Mouse (Mus musculus): ENCODE data around the gene Ms4a6d.
A peak's percentile ranks its signal among the peaks of the same experiment; 100 is the strongest.
"Not testable (repeated sequence)": the region's sequence is repeated elsewhere in the genome, so short reads cannot be mapped to it uniquely, and the experiment has no call there.

The Ms4a6d gene

DNA sequence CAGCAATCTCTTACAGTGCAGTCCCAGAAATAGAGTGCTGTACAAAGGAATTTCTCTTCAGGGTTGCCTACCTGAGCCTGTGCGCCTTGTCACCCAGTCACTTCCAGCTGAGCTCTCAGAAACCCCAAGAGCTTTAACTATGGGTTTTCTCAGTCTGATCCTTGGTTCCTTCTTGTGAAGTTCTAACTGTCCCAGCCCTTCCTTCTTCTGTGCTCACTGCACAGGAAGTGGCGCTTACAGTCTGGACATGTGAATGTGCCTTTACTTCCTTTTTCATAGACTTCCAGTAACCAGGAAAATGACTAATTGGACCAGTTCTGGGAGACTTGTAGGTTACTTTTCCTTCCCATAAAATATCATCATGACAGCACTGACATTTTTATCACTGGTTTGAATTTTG, at the start of gene Ms4a6d:
Gene Ms4a6d (minus strand): TSS at position 247 of the 400 bp plus-strand sequence.
- no peak for DNase-seq (ENCODE audit: low spot score in 2 of 2)

DNA sequence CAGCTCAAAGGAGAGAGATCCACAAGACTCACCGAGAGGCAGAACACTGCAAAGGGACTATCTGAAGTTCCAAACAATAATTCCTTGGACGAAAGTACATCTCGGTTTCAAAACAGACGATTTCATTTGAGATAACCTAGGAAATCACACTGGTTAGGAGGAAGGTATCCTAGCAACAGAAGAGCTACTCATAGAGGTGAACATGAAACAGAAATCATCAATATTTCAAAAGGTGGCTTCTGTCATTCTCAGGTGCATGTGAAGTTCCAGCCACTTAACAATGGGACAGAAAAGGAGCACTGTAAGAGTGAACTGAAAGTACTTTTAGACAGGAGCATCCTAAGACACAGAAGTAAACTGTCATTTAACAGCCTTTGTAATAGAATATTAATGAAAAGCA, 44.9 kb upstream of the Ms4a6d start:
- no peak for DNase-seq (ENCODE audit: low spot score in 2 of 2)

DNA sequence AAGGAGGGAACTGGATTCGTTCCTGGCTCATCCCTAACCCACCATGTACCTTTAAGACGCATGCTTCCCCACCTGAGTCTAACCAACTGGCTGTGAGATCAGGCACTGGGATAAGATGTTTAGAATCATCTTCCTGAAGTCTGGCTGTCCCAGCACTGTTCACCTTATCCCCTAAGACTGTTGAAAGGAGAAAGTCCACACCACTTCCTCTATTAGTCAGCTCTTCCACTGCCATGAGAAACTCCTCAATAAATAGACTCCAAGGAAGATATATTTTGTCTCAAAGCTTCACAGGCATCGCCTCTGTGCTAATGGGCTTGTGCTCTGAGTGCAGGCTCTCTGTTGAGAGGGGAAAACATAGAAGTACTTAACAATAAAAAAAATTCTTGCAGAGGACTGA, 41.5 kb upstream of the Ms4a6d start:
- no peak for DNase-seq (ENCODE audit: low spot score in 2 of 2)

DNA sequence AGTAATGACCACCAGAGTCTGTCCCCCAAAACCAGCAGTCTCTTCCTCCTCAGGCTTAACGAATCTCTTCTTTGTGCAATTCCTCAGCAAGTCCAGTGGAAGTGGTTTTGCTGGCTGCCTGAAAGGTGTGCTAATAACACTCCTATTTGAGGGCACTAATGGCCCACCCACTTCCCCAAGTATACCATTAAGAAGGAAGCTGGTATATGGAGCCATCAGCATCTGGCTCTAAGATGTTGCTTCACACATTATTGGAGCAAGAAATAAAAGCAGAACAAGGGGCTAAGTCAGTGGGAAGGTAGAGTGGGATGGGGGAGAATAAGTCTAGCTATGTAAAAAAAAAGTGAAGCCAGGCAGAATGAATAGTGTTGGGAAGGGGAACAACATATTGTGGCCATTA, 36.1 kb upstream of the Ms4a6d start, which contains the start of gene Ms4a3:
Gene Ms4a3 (minus strand): TSS at position 120 of the 400 bp plus-strand sequence.
- no peak for DNase-seq (ENCODE audit: low spot score in 2 of 2)

DNA sequence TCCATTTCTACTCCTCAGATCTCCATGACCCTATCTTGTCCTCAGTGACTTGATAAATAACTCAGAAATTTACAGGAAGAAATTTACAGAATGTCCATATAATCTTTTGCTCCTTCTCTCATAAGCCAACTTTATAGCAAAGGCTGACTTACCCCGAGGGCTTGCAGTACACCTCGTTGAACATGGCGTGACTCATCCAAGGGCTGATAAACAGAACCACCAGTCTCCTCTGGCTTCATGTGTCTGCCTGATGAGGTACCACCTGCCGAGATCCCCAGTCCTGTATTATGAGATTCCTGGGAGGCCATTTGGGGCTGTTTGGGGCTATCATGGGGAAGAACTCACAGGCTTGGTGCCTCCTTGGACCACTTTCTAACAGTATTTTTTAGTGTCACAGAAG, 34.4 kb upstream of the Ms4a6d start:
- DNase-seq (ENCODE audit: low spot score in 2 of 2) = no peak

DNA sequence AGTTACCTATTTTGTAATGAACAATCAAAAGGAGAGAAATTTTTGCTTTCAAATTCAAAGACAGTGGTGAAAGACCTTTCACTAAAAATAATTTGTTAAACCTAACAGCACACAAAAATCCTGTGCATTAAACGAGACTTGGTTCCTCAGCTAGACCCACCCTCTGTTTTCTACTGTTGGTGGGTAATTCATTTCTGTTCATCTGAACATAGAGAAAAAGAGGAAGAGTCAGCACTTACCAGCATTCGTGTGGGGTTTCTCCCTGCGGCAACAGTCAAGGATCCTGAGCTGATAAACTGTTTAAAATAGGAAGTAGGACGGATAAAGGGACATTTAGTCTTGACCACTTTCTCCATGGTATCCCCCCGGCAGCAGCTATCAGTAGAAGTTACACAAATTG, 30.9 kb upstream of the Ms4a6d start:
- no peak for DNase-seq (ENCODE audit: low spot score in 2 of 2)

DNA sequence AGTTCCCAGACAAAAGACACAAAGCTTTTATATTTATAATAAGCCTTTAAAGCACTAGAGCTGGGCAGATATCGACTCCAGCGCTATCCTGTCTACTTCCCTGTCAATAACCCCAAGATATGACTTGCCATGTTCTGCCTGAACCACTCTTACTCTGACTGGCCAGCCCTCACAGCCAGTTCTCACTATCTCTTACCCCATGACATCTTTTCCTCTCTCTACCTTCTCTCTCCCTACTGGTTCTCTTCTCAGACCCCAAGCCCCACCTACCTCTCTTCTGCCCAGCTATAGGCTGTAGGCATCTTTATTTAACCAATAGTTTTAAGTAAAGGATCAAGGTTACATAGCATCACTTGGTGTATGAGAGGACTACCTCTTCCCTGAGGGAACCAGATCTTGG, 29.7 kb upstream of the Ms4a6d start:
- no peak for DNase-seq (ENCODE audit: low spot score in 2 of 2)

DNA sequence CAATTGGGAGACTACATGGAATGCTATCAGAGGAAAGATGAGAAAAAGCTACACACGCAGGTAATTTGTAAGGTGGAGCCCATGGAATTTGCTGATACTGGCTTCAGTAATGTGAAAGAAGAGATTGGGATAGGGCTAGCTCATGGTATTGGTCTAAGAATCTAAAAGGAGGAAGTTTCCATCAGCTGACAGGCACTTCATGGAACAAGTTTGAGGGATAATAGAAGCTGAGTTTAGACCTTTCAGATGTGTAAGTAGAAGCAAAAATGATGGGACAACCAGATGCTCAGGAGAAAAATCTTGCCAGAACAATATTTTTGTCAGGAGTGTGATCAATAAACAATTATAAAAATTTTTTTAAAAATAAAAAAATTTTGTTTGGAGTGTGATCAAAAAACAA, 29.1 kb upstream of the Ms4a6d start:
- no peak for DNase-seq (ENCODE audit: low spot score in 2 of 2)

DNA sequence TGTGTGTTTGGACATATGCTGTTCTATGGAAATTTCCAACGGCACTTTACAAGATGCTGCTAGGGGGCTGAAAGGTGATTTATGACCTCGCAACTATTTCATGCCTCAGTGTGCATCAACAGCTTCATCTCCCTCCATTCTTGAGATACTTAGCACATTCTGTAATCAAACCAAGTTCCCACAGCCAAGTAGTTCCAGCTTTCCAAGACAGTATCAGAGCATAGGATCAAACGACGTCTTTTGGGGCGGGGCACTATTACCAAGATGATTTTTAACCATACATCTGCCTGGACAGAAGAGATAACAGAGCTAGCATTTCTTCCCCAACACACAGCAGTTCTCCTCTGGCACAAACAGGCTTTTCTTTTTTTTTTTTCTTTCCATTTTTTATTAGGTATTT, 20.6 kb upstream of the Ms4a6d start:
- DNase-seq (ENCODE audit: low spot score in 2 of 2) = no peak

DNA sequence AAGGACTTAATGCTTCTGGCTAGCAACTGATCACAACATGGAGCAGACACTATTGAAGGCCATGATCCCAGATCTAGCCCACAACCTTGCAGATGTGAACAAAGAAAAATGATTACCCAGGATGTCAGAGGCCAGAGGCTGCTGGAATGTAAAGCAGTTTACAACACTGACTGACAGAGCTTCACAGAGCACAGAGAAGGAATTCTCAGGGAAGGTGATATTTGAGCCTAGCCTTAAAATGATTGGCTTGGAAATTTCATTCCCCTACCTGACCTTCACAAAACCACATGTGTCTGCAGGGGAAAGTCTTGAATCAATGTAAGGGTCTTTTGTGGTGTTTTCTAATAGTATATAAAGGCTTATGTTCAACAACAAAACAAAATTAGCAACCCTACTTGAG, 20.2 kb upstream of the Ms4a6d start:
- DNase-seq (ENCODE audit: low spot score in 2 of 2) = no peak

DNA sequence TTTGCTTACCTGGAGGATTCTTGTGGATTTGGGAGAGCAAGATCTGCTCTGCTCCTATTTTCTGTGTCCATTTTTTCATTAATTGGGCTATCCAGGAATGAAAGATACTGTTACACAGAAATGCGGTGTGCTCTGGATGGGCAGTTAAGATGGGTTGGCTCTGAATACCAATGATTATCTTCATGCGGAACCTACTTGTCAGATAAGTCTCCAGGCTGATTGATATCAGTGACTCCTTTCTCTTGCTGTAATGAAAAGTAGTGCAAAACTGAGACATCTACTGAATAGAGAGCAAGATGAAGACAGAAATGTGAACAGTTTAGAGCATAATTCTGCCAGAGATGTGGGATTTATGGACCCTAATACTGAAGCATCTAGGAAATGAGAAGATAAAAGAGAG, 18.9 kb upstream of the Ms4a6d start, which contains the start of gene Ms4a2:
Gene Ms4a2 (minus strand): TSS at position 169 of the 400 bp plus-strand sequence.
- DNase-seq (ENCODE audit: low spot score in 2 of 2) = no peak

DNA sequence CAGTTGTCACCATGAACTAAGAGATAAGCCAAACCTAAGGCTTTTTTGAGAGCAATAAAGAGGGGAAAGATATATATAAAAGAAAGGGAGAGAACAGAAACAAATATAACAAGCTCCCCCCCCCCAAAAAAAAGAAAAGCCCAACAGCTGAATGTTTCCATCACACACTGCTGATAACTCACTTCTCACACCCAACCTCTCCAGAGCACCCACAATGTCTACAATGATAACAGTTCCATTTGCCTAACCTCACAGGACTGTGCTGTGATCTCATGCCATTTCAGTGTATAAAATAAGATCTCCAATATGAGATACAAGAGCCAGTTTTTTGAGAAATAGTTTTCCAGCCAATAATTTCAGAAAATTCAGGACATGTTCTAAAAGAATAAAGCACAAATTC, 13.3 kb upstream of the Ms4a6d start:
- DNase-seq (ENCODE audit: low spot score in 2 of 2) = no peak

DNA sequence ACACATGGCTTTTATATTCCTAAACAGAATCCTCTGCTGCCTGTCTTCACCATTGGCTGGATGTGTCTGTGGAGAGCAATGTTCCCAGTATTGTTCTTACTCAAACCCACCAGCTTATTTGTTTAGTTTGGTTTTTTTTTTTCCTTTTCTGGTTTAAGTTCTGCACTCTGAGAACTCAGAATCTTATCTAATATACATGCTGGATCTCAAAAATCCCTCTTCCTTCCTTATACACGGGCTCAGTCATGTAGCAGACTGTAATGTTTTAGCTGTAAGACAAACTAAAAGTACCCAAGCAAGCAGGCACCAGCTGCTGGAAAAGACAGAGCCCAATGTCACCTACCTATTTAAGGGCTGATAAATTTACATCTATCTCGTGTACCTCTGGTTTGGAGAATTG, 10.2 kb upstream of the Ms4a6d start:
- DNase-seq (ENCODE audit: low spot score in 2 of 2) = no peak

DNA sequence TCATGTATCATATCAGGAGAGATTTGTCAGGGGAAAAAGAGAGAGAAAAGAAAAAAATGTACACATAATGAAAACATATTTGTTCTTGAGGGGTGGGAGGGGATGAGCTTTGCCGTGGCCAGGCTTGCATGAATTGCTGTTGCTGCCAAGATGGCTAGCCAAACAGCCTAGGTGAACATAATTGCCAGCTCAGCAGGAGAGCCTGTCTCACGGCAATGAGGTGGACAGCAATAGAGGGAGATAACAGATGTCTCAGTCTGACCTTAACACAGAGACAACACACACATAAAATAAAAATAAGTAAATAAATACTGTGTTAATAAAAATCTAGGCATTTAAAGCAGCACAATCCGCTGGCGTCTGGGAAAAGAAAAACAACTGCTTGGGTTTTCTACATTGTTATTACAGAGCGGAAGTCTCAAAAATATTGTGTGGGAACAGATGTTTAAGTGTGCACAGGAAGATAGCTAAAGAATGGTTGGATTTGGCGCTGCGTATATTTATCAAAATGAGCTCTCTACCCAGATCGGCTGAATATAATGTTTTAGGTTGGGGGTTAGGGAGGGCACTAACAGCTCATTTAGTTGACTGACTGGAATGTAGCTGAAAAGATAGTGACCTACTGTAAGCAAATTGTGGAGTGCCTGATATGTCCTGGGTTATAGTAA, 9.3 kb upstream of the Ms4a6d start:
- DNase-seq (ENCODE audit: low spot score in 2 of 2) = no peak

DNA sequence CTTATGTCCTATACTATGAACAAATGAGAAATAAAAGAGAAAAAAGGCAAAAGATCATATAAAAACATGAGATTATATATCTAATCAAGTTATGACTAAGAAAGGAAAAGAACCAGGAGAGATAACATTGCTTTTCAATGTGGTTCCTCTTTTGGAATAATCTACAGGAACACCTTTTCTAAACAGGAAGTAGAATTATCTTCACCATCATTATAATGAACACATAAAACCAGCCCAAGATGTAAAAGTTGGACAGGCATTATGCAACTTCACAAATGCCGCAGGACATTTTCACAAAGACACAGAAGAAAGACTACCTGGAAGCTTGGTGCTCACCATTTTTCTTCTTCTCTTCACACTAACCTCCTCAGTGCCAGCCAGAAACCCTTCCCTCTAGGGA, 8.4 kb upstream of the Ms4a6d start:
- DNase-seq (ENCODE audit: low spot score in 2 of 2) = no peak

DNA sequence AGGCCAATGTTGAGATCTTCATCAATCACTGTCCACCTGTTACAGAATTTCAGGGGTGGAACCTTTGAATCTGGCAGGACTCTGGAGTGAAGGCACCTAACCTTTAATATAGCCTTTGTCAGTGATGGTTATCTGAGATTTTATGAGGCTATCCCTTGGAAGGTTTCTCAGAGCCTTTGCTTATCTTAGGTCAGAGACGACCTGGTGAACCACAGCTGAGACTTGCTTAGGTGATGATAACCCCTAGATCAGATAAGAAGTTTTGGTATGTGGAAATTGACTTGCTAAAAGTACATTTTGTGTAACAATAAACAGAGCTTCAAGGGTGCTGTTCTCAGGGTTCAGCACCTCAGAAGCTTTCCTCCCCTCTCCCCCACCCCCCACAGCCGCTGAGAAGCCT, 7.6 kb upstream of the Ms4a6d start:
- no peak for DNase-seq (ENCODE audit: low spot score in 2 of 2)

DNA sequence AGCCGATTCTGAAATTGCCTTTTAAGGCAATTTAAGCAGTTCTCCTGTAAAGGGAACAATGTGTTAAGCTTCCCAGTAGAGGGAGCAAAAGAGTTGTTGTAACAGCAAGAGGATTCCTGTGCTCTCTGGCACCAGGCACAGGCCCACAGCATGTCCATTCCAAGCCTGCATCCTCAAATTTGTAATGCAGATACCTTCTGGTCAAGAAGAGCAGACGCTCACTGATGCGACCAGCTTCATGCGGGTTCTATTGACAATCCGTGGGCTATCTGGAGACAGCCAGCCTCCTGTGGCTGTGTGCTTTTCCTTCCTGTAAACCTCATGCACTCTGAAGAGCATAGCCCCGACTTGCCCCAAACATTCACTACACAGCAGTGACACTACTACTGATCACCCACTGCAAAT, 6.9 kb upstream of the Ms4a6d start:
- DNase-seq (ENCODE audit: low spot score in 2 of 2) = peak in 1 of 2 experiments; percentile 42

DNA sequence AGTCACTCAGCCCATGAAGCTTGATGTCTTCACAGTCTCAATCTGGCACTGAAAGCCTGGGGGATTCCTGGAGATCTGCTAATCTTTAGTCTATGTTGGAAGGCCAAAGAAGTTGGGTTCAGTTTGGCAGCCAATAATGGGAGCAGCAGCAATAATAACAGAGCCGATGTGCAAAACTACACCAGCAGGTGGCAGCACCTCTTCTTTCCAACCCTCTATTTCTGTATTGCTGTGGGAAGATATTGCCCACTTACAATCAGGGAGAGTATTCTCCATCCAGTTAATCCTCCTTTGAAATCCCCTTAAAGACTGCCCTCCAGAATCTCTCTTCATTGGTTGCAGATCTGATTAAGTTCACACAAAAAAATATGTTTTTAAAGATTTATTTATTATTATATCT, 3.5 kb upstream of the Ms4a6d start:
- peak in 1 of 2 experiments; percentile 49 for DNase-seq (ENCODE audit: low spot score in 2 of 2)

DNA sequence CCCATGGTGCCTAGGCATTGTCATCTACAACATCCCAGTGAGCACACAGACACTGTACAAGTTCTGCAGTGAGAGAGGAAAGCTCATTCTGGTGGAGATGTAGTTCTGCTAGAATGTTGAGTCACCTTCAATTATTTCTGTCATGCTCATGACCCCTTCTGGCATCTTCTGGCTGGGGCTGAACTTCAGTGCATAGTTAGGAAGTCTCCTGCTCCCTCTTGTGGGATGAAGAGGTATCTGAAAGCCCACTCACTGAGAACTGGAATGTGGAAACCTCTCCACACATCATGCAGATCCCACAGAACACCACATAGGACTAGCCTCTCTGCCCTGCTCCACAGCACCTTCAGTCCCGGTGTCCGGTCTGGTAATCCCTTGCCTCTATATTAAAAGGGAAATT, 2.6 kb downstream of the Ms4a6d start:
- DNase-seq (ENCODE audit: low spot score in 2 of 2) = peak; percentile 47 to 66

DNA sequence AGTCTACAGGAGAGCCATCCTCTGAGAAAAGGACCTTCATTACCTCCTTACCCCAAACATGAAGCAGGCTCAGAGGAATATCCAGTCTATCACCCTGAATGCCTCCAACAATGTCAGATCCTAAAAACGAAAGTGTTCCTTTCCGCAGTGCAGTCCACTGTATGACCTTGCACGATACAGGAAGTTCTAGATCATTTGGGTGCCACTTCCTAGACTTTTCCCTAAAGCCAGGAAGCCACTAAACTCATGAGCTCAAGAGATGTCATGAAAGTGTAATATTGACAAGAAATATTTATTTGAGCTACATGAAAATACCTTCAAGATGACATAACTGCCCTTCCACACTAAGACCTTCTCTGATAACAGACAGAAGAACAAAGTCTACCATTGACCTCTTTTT, 3.3 kb downstream of the Ms4a6d start:
- DNase-seq (ENCODE audit: low spot score in 2 of 2) = no peak

DNA sequence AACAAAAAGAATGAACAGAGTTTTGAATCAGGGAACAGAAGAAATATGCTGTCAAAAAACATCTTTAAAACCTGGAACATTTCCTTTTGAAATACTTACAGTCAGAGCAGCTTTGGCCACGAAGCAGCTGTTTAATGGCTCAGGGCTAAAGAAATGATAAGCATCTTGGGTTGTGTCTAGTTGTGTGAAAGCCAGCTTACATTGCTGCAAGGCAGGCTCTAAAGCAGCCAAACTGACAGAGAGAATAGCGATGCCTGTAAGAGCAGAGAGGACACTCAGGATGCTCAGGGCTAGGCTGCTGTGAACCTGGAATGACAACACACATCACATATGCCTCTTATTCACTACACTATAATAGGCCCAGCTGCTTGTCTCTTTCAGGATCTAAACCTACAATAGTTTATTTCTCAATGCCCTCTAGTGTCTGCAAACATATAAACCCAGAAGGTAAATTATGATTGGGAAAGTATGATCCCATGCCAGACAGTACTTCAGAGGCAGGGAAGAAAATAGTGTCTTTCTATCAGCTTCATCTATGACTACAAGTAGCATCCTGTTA, 14.7 kb downstream of the Ms4a6d start:
- no peak for DNase-seq (ENCODE audit: low spot score in 2 of 2)

DNA sequence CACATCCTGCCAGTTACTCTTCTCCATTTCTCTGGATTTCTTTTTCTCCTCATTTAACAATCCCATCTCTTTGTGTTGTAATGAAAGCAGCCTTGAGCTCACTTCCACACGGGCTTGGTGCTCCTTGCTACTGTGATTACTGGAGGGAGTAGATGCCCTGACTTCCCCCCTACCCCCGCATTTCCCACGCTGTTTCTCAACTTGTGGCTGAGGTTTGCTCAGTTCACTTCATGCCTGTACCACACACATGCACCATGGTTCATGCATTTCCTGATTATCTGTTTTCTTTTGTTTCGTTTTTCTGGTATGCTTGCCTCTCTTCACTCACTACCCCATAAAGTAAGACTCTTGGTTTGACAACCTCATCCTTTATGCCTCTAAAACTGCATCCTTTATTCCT, 15.4 kb downstream of the Ms4a6d start:
- DNase-seq (ENCODE audit: low spot score in 2 of 2) = peak; percentile 25 to 35

DNA sequence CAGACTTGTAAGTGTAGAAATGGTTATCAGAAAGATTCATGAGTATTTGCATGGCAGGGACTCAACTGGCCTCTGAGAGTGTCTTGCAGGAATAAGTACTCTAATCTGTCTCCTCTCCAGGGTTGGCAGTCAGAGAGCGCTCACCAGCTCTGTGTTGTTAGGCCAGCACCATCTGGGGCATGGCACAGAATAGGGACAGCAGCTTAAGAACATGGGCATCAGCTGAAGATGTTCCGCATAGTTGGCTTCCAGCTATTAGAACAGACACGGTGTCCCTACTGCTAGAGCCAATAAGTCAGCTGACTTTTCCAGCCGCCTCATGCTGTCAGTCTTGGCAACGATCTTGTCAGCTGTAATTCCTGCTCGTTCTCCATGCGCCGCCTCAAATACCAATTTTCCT, 29.7 kb downstream of the Ms4a6d start:
- DNase-seq (ENCODE audit: low spot score in 2 of 2) = no peak

DNA sequence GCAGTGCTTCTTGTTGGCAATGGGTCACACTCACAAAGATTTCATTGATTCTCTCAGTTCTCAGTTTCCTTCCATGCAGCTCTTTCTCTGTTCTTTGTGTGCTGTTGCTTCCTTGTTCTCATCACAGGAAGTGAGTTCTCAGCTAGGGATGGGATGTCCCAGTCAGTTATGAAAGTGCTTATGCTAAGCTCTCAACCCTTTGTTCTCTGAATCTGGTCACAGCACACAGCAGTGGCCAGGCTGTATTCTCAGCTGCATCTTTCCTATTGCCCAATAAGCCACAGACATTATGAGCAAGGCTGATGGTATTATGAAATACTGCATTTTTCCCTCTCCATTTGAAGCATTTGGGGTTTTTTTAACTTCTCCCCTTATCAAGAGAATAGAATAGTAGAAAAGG, 45.1 kb downstream of the Ms4a6d start:
- not testable (repeated sequence) for DNase-seq (ENCODE audit: low spot score in 2 of 2)
